Mouse (Mus musculus) myocyte (in vitro differentiated cells): ENCODE results near the gene 2210017I01Rik. TPM values are rescaled to one million over a fixed set of nuclear protein-coding genes. Genes with fewer than 3 reads are reported as not detected.

Source experiments
- H3K27me3 ChIP-seq: one replicate; pipeline ENCODE4 v1.6.1; 2011; ENCODE audit not compliant: control insufficient read depth, insufficient read depth, insufficient read length
- H3K36me3 ChIP-seq: one replicate; pipeline ENCODE4 v1.6.1; 2011; ENCODE audit not compliant: control insufficient read depth, insufficient read depth
- H3K4me2 ChIP-seq: one replicate; pipeline ENCODE4 v1.6.1; 2011; ENCODE audit warnings: low read depth, control low read depth
- H3K4me3 ChIP-seq: one replicate; pipeline ENCODE4 v1.5.1; 2011; ENCODE audit warnings: mild to moderate bottlenecking, control low read depth, moderate library complexity
- H3K79me2 ChIP-seq: one replicate; pipeline ENCODE4 v1.6.1; 2011; ENCODE audit not compliant: control insufficient read depth, insufficient read depth
- H3ac ChIP-seq: one replicate; pipeline ENCODE4 v1.6.1; 2011; ENCODE audit not compliant: control insufficient read depth, insufficient read length
- CEBPB ChIP-seq: IDR thresholded peaks from 2 replicates; pipeline ENCODE4 v1.6.1; 2011; ENCODE audit warnings: mild to moderate bottlenecking, moderate library complexity; ENCODE audit not compliant: poor library complexity, insufficient read depth, severe bottlenecking
- E2F4 ChIP-seq: IDR thresholded peaks from one replicate; pipeline ENCODE4 v1.6.1; 2011; ENCODE audit warnings: mild to moderate bottlenecking, control low read depth, moderate library complexity; ENCODE audit not compliant: insufficient read depth
- MAX ChIP-seq: IDR thresholded peaks from one replicate; pipeline ENCODE4 v1.6.1; 2011; ENCODE audit warnings: low read depth, mild to moderate bottlenecking, control low read depth
- MYOD1 ChIP-seq, 3 experiments: IDR thresholded peaks; one replicate each; pipeline ENCODE4 v1.6.1; 2011; ENCODE audit warnings: control low read depth in 2 of 3, low read depth in 2 of 3, mild to moderate bottlenecking in 2 of 3, moderate library complexity in 1 of 3; ENCODE audit not compliant: insufficient read length in 2 of 3, control insufficient read depth in 1 of 3
- MYOG ChIP-seq, 3 experiments: IDR thresholded peaks; one replicate each; pipeline ENCODE4 v1.6.1; 2011; ENCODE audit warnings: control low read depth in 2 of 3, low read depth in 2 of 3, mild to moderate bottlenecking in 2 of 3; ENCODE audit not compliant: insufficient read length in 2 of 3, control insufficient read depth in 1 of 3, insufficient read depth in 1 of 3
- POLR2A ChIP-seq: IDR thresholded peaks from one replicate; pipeline ENCODE4 v1.6.1; 2011; ENCODE audit warnings: low read depth, mild to moderate bottlenecking, control low read depth, moderate library complexity; ENCODE audit not compliant: insufficient read length
- POLR2AphosphoS2 ChIP-seq: IDR thresholded peaks from one replicate; pipeline ENCODE4 v1.6.1; 2011; ENCODE audit warnings: low read depth, control low read depth; ENCODE audit not compliant: insufficient read length
- REST ChIP-seq: IDR thresholded peaks from one replicate; pipeline ENCODE4 v1.6.1; 2011; ENCODE audit warnings: mild to moderate bottlenecking, control low read depth, moderate library complexity; ENCODE audit not compliant: insufficient read depth, insufficient read length
- SRF ChIP-seq: IDR thresholded peaks from one replicate; pipeline ENCODE4 v1.6.1; 2011; ENCODE audit warnings: low read depth; ENCODE audit not compliant: control insufficient read depth, insufficient read length
- TCF12 ChIP-seq: IDR thresholded peaks from one replicate; pipeline ENCODE4 v1.6.1; 2011; ENCODE audit warnings: mild to moderate bottlenecking, control low read depth; ENCODE audit not compliant: poor library complexity, insufficient read depth, severe bottlenecking
- TCF3 ChIP-seq: IDR thresholded peaks from one replicate; pipeline ENCODE4 v1.6.1; 2011; ENCODE audit warnings: low read depth, control low read depth; ENCODE audit not compliant: insufficient read length
- USF1 ChIP-seq: IDR thresholded peaks from one replicate; pipeline ENCODE4 v1.6.1; 2011; ENCODE audit warnings: low read depth, mild to moderate bottlenecking, control low read depth, moderate library complexity
- polyA plus RNA-seq: library from polyadenylated mRNA; unstranded; fragments of >200 nt; fragmentation: generic; extraction: Trizol; gene quantifications from one replicate; pipeline ENCODE4 v1.2.1, GENCODE M21; 2012; ENCODE audit warnings: missing spikeins

Gene 2210017I01Rik
- polyA plus RNA-seq, 1 experiment: not detected

DNA sequence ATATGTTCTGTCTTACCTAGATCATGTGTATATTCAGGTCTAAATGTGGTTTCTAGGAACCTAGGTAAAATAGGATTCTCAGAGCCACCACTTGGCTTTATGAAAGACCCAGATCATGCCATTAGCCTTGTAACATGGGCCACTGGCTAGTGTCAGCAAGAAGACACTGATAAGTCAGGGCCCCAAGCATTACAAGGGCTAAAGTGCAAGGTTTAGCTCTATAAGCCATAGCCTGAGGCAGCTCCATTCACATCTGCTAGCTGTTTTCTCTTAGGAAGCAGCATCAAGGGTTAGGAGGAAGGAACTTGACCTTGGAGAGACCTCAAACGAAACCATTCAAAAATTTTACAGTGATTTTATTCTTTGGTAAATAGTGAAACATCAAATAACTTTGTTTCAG, 22.2 kb downstream of the 2210017I01Rik start:
- TF ChIP-seq SRF (no peak), TCF3 (no peak), E2F4 (no peak), POLR2A (no peak), MYOD1 (IDR thresholded peaks at IDR 0.05; ENCODE audit: control insufficient read depth in 1 of 3, insufficient read length in 2 of 3, low read depth in 2 of 3) (no peak), MYOG (IDR thresholded peaks at IDR 0.05; ENCODE audit: control insufficient read depth in 1 of 3, insufficient read depth in 1 of 3, insufficient read length in 2 of 3, low read depth in 2 of 3) (no peak), REST (no peak), POLR2AphosphoS2 (no peak), TCF12 (no peak), MAX (no peak), CEBPB (no peak), USF1 (no peak)

DNA sequence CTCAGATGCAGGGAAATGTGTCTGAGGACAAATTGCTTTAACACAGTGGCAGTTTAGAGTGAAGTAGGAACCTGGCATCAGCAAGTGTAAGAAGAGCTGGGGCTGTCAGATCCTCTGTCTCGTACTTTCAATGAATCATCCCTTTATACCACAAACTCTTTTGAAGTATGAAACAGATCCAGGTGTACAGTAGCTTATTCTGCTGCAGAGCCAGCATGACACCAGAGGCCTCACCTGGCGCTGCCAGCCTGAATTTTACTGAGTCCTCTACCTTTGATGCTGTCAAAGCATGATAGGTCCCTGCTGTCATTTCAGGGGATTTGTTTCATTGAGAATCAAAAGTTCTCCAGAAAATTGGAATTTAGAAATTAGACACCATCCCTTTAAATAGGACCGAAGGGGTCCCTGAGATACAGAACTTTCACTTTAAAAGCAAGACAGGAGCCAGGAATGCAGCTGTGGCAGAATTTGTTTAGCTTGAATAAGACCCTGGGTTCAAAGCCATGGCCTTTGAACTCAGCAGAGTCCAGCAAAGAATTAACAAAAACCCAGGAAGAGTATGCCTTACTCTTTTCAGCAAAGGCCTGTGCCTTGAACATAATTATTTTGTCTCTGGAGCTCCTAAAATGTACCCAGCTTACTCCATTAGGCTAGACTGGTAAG, 24.0 kb downstream of the 2210017I01Rik start:
- no peaks in the 10 kb centered on the region for H3K27me3 ChIP-seq
- H3K36me3 ChIP-seq: no peaks in the 10 kb centered on the region
- TF ChIP-seq TCF12 (no peak), MYOD1 (IDR thresholded peaks at IDR 0.05; ENCODE audit: control insufficient read depth in 1 of 3, insufficient read length in 2 of 3, low read depth in 2 of 3) (no peak), POLR2AphosphoS2 (no peak), POLR2A (no peak), MAX (no peak), MYOG (IDR thresholded peaks at IDR 0.05; ENCODE audit: control insufficient read depth in 1 of 3, insufficient read depth in 1 of 3, insufficient read length in 2 of 3, low read depth in 2 of 3) (no peak), REST (no peak), CEBPB (no peak), E2F4 (no peak), USF1 (no peak), SRF (no peak), TCF3 (no peak)
- no peaks in the 10 kb centered on the region for H3K79me2 ChIP-seq
- no peak overlapping the region for H3K4me3 ChIP-seq
- H3ac ChIP-seq: no peak overlapping the region
- no peak overlapping the region for H3K4me2 ChIP-seq

More for the DNA sequence above, 22.2 kb downstream of the 2210017I01Rik start:
- H3ac ChIP-seq: no peak overlapping the region
- H3K4me3 ChIP-seq: no peak overlapping the region
- no peak overlapping the region for H3K4me2 ChIP-seq
- H3K36me3 ChIP-seq: no peaks in the 10 kb centered on the region
- H3K27me3 ChIP-seq: no peaks in the 10 kb centered on the region
- H3K79me2 ChIP-seq: no peaks in the 10 kb centered on the region

DNA sequence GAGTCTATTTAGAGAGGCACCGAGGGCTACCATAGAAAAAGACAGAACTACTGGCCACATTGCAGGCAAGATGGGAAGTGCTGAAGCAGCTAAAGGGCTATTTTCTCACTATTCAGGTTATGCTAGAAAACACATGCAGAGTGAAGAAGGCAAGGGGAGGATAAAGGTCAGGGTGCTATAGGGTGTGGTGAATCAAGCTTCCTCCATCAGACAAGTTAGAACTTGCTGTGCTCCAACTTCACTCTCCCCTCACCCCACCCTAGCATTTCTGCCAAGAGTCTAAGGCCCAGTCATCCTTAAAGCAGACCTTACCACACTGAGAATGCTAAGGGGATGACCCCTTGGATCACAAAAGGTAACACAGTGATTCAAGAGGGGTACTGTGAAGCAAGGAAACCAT, 27.8 kb downstream of the 2210017I01Rik start:
- H3K4me3 ChIP-seq: no peak overlapping the region
- H3K4me2 ChIP-seq: no peak overlapping the region
- H3ac ChIP-seq: no peak overlapping the region
- no peaks in the 10 kb centered on the region for H3K27me3 ChIP-seq
- no peaks in the 10 kb centered on the region for H3K79me2 ChIP-seq
- TF ChIP-seq E2F4 (no peak), REST (no peak), CEBPB (no peak), POLR2AphosphoS2 (no peak), SRF (no peak), MYOD1 (IDR thresholded peaks at IDR 0.05; ENCODE audit: control insufficient read depth in 1 of 3, insufficient read length in 2 of 3, low read depth in 2 of 3) (no peak), POLR2A (no peak), TCF3 (no peak), MYOG (IDR thresholded peaks at IDR 0.05; ENCODE audit: control insufficient read depth in 1 of 3, insufficient read depth in 1 of 3, insufficient read length in 2 of 3, low read depth in 2 of 3) (no peak), MAX (no peak), USF1 (no peak), TCF12 (no peak)
- H3K36me3 ChIP-seq: no peaks in the 10 kb centered on the region

DNA sequence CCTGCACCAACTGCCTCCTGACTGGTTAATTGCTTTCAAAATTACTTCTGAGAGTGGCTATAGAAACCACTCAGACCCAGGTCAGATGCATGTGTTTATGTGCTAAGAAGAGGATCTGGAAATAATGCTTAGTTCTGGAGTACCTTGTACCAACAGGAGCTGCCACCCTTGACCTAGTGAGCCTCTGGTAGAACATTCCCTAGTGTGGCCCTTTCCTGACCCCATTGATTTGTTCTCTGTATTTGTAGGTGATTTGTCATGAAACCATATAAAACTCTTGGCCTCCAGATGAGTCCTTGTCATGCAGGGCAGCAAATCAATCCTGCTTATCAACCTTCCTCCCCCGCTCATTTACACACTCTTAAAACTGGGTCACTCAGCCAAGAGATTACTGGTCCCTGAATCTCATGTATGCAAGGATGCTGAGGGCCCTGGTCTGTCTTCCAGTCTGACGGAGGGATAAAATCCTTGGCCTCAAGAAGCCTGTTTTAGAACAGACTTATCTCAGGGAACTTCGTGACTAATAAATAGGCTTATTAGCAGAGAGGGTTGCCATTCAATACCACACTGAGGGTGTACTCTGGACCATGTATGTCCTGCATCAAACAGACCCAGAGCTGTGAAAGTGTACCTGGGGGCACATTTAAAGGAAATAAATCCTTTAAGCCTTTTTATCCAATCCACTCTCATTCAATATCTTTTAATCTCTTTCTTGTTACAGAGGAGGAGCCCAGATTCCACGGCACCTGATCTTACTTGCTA, 28.5 kb downstream of the 2210017I01Rik start:
- Histone ChIP-seq H3K79me2 (no peaks in the 10 kb centered on the region), H3K36me3 (no peaks in the 10 kb centered on the region), H3ac (no peak overlapping the region), H3K4me2 (no peak overlapping the region), H3K4me3 (no peak overlapping the region), H3K27me3 (no peaks in the 10 kb centered on the region)
- TF ChIP-seq TCF12 (no peak), E2F4 (no peak), SRF (no peak)

DNA sequence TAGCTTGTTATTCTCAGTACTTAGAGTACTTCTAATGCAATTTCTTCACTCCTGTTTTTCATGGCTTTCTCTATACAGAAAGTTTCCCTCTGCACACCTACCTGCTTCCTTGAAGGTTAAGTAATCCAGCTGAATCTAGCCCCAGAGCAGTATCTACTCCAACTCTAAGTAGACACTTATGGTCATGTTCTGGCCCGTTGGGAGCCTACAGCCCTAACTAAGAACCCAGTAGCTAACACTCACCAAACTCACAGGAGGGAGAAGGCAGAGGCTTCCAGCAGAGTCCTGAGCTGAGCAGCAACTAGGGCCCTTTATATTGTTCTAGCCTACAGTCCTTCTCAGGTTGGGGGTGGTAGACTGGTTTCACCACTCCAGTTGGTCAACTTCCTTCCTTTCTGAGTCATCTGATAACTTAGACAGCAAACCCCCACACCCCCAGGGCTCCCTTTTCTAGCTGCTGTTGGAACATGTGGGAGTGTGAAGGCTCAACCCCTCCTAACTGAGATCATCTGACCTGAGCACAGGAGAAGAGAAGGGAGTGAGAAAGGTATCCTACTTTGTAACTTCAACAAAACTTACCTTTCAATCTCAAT, 33.7 kb downstream of the 2210017I01Rik start, which contains the start of gene Ivl:
Gene Ivl (minus strand): TSS at position 287 of the 593 bp plus-strand sequence.
- TF ChIP-seq MAX: no peak
- no peak for TF ChIP-seq CEBPB
- no peak for TF ChIP-seq POLR2AphosphoS2
- no peak for TF ChIP-seq MYOD1 (IDR thresholded peaks at IDR 0.05; ENCODE audit: control insufficient read depth in 1 of 3, insufficient read length in 2 of 3, low read depth in 2 of 3)
- no peak for TF ChIP-seq SRF
- Histone ChIP-seq H3K4me3 (no peak within 1 kb of the TSS), H3K4me2 (no peak within 1 kb of the TSS), H3K27me3 (no peaks in the 10 kb centered on the region), H3ac (no peak within 1 kb of the TSS), H3K79me2 (no peaks in the 10 kb centered on the region), H3K36me3 (no peaks in the 10 kb centered on the region)
